Mouse (Mus musculus) E14TG2a.4 (cell line): ENCODE results near the gene Gm136.

Experiments
- CTCF ChIP-seq: conservative IDR thresholded peaks from 2 replicates; pipeline ENCODE4 v1.5.1; 2014; ENCODE audit warnings: low read length
- NANOG ChIP-seq: IDR thresholded peaks from 2 replicates; pipeline ENCODE4 v1.6.1; 2014; ENCODE audit warnings: borderline replicate concordance, low read length, mixed read lengths
- POU5F1 ChIP-seq: IDR thresholded peaks from 2 replicates; pipeline ENCODE4 v1.6.1; 2014; ENCODE audit warnings: low read length, borderline replicate concordance

DNA sequence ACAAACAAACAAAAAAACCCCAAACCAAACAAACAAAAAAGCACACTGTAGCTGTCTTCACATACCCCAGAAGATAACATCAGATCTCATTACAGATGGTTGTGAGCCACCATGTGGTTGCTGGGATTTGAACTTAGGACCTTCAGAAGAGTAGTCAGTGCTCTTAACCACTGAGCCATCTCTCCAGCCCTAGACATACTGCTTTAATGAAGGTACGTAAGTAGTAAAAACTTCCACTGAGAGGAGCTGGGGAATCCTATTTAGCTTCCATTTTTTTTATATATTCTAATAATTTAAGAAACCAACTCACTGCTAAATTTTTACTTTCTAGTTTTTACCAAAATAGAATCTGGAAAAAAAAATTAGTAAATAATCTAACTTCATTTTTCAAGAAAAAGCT is 41.0 kb downstream of the Gm136 start:
- TF ChIP-seq CTCF (no peak), POU5F1 (no peak), NANOG (no peak)
